Mouse (Mus musculus): Measurements from ENCODE around the gene Gpm6b. TPM values are rescaled to one million over a fixed set of nuclear protein-coding genes. Genes with fewer than 3 reads are reported as not detected.

The Gpm6b gene
- total and polyA plus RNA-seq, 3 experiments = 0.16 to 4.7 TPM; not detected in 1

DNA sequence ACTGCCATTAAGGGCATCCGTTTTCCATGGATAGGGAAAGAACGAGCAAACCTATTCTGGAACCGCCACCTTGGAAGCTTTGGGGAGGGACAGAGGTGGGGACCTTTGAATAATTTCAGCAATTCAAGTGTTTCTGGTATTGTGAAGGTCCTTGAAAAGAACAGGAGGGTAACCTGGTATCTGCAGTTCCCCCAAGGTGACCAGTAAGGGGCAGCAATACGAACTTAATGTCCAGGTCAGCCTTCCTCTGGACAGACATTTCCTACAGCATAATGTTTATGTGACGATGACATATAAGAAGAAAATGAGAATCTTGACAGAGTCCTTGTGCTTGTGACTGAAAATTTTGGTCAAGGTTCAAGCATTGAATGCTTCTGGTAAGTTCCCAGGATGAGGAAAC is 139.9 kb downstream of the Gpm6b start:
- DNase-seq (ENCODE audit: low spot score) (no peak), ATAC-seq (ENCODE audit: extremely low read depth, insufficient number of reproducible peaks, low FRiP score, poor library complexity, severe bottlenecking) (no peak)
- TF ChIP-seq TAL1 (conservative IDR thresholded peaks at IDR 0.05; ENCODE audit: low read depth, low read length) (no peak), GATA2 (IDR thresholded peaks at IDR 0.05; ENCODE audit: borderline replicate concordance, low read depth, low read length) (no peak), GATA1 (IDR thresholded peaks at IDR 0.05; ENCODE audit: borderline replicate concordance, low read length) (no peak), POLR2AphosphoS5 (IDR thresholded peaks at IDR 0.05; ENCODE audit: insufficient replicate concordance, low read depth, low read length) (no peak), CTCF (IDR thresholded peaks at IDR 0.05; ENCODE audit: low read depth, low read length) (no peak)
- Histone ChIP-seq H3K36me3 (replicated peaks) (no peaks in the 10 kb centered on the region), H3K4me1 (ENCODE audit: insufficient read depth, low read depth, low read length) (no peaks in the 10 kb centered on the region; the same call in 1 of the 2 replicates), H3K9me3 (replicated peaks) (no peaks in the 10 kb centered on the region), H3K4me3 (ENCODE audit: low read depth, low read length) (no peak overlapping the region), H3K27me3 (ENCODE audit: insufficient read depth, low read length) (no peaks in the 10 kb centered on the region)

DNA sequence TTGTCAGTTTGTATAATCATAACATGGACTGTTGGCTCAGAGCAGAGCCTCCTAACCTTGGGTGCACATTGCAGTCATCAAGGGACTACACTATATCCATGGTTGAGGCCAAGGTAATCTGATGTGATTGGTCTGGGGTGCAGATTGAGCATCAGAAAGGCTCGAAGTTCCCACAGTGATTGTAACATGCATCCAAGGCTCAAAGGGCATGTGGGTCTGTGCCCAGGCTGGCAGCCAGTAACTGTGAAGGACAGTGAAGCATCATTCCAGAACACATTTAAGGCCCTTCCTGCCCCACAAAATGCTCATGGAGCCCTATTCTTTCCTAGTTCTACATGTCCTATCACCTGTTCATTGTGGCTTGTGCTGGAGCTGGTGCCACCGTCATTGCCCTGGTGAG is 144.9 kb downstream of the Gpm6b start:
- TF ChIP-seq CTCF (IDR thresholded peaks at IDR 0.05; ENCODE audit: low read depth, low read length) (no peak), POLR2AphosphoS5 (IDR thresholded peaks at IDR 0.05; ENCODE audit: insufficient replicate concordance, low read depth, low read length) (no peak), TAL1 (conservative IDR thresholded peaks at IDR 0.05; ENCODE audit: low read depth, low read length) (no peak)
- no peak for ATAC-seq (ENCODE audit: extremely low read depth, insufficient number of reproducible peaks, low FRiP score, poor library complexity, severe bottlenecking)
- Histone ChIP-seq H3K36me3 (replicated peaks) (no peaks in the 10 kb centered on the region), H3K9me3 (replicated peaks) (no peaks in the 10 kb centered on the region), H3K27me3 (ENCODE audit: insufficient read depth, low read length) (no peaks in the 10 kb centered on the region), H3K4me3 (ENCODE audit: low read depth, low read length) (no peak overlapping the region), H3K4me1 (ENCODE audit: insufficient read depth, low read depth, low read length) (no peaks in the 10 kb centered on the region)
- no peak for DNase-seq (ENCODE audit: low spot score)

DNA sequence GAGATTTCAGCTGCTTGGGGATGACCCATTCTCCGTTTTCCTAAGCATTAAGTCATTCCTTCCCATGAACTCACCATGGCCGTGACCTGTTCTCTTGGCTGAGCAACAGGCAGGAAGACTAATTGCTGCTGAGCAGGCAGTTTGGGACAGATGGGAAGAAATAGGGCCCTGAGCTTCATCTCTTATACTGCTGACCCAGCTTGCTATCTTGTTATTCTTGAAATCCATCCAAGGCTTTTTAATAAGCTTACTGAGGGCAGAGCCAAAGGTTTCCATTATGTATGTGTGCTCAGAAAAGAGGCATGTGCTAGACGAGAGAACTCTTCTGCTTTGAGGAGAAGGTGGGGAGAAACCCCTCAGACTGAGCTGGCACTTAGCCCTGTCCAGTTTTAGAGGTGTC is 146.2 kb downstream of the Gpm6b start:
- peaks cover 3% of the 10 kb centered on the region for H3K36me3 ChIP-seq (replicated peaks)
- no peak for TF ChIP-seq TAL1 (conservative IDR thresholded peaks at IDR 0.05; ENCODE audit: low read depth, low read length)
- TF ChIP-seq POLR2AphosphoS5 (IDR thresholded peaks at IDR 0.05; ENCODE audit: insufficient replicate concordance, low read depth, low read length) = no peak
- no peak for TF ChIP-seq GATA1 (IDR thresholded peaks at IDR 0.05; ENCODE audit: borderline replicate concordance, low read length)
- no peak for TF ChIP-seq CTCF (IDR thresholded peaks at IDR 0.05; ENCODE audit: low read depth, low read length)
- TF ChIP-seq GATA2 (IDR thresholded peaks at IDR 0.05; ENCODE audit: borderline replicate concordance, low read depth, low read length) = no peak
- no peaks in the 10 kb centered on the region for H3K4me1 ChIP-seq (ENCODE audit: insufficient read depth, low read depth, low read length)
- H3K4me3 ChIP-seq (ENCODE audit: low read depth, low read length) = no peak overlapping the region
- no peaks in the 10 kb centered on the region for H3K9me3 ChIP-seq (replicated peaks)
- DNase-seq (ENCODE audit: low spot score) (no peak), ATAC-seq (ENCODE audit: extremely low read depth, insufficient number of reproducible peaks, low FRiP score, poor library complexity, severe bottlenecking) (no peak)
- no peaks in the 10 kb centered on the region for H3K27me3 ChIP-seq (ENCODE audit: insufficient read depth, low read length)

DNA sequence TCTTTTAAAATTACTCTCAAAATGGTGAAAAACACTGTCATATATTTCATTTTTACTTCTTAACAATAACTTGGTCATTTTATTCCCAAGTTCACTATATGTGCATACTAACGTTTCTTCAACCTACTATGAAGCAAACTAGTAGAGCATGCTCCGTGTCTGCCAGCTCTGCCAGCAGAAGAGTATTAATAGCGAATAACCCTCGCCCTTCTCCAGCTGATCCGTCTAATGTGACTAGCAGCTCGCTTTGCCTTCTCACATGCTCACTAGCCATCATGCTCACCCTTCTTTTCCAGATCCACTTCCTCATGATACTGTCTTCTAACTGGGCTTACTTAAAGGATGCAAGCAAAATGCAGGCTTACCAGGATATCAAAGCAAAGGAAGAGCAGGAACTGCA is 147.9 kb downstream of the Gpm6b start:
- no peaks in the 10 kb centered on the region for H3K4me1 ChIP-seq (ENCODE audit: insufficient read depth, low read depth, low read length)
- no peak overlapping the region for H3K4me3 ChIP-seq (ENCODE audit: low read depth, low read length)
- TF ChIP-seq CTCF (IDR thresholded peaks at IDR 0.05; ENCODE audit: low read depth, low read length) (no peak), POLR2AphosphoS5 (IDR thresholded peaks at IDR 0.05; ENCODE audit: insufficient replicate concordance, low read depth, low read length) (no peak), TAL1 (conservative IDR thresholded peaks at IDR 0.05; ENCODE audit: low read depth, low read length) (no peak), GATA2 (IDR thresholded peaks at IDR 0.05; ENCODE audit: borderline replicate concordance, low read depth, low read length) (no peak), GATA1 (IDR thresholded peaks at IDR 0.05; ENCODE audit: borderline replicate concordance, low read length) (no peak)
- ATAC-seq (ENCODE audit: extremely low read depth, insufficient number of reproducible peaks, low FRiP score, poor library complexity, severe bottlenecking) = no peak
- no peak for DNase-seq (ENCODE audit: low spot score)
- no peaks in the 10 kb centered on the region for H3K9me3 ChIP-seq (replicated peaks)
- no peaks in the 10 kb centered on the region for H3K27me3 ChIP-seq (ENCODE audit: insufficient read depth, low read length)
- H3K36me3 ChIP-seq (replicated peaks) = peaks cover 11% of the 10 kb centered on the region

DNA sequence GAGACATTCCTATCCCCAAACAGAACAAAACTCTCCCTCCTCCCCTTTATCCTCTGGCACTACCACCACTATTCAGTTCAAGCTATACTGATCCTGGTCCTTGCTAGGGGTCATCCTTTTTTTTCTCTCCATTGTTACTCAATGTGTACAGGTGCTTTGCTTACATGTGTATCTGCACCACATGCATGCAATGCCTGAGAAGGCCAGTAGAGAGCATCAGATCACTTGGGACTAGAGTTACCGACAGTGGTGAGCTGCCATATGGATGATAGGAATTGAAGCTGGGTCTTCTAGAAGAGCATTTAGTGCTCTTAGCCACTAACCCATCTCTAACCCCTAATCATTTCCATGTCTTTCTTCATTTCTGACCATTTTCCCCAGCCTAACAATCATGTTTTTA is 155.0 kb downstream of the Gpm6b start:
- H3K9me3 ChIP-seq (replicated peaks) = no peaks in the 10 kb centered on the region
- no peak for ATAC-seq (ENCODE audit: extremely low read depth, insufficient number of reproducible peaks, low FRiP score, poor library complexity, severe bottlenecking)
- H3K4me1 ChIP-seq (ENCODE audit: insufficient read depth, low read depth, low read length) = no peaks in the 10 kb centered on the region
- peaks cover 26% of the 10 kb centered on the region for H3K36me3 ChIP-seq (replicated peaks)
- DNase-seq (ENCODE audit: low spot score) = no peak
- TF ChIP-seq TAL1 (conservative IDR thresholded peaks at IDR 0.05; ENCODE audit: low read depth, low read length) (no peak), GATA1 (IDR thresholded peaks at IDR 0.05; ENCODE audit: borderline replicate concordance, low read length) (no peak), CTCF (IDR thresholded peaks at IDR 0.05; ENCODE audit: low read depth, low read length) (no peak), GATA2 (IDR thresholded peaks at IDR 0.05; ENCODE audit: borderline replicate concordance, low read depth, low read length) (no peak), POLR2AphosphoS5 (IDR thresholded peaks at IDR 0.05; ENCODE audit: insufficient replicate concordance, low read depth, low read length) (no peak)
- H3K4me3 ChIP-seq (ENCODE audit: low read depth, low read length) = no peak overlapping the region
- H3K27me3 ChIP-seq (ENCODE audit: insufficient read depth, low read length) = no peaks in the 10 kb centered on the region

DNA sequence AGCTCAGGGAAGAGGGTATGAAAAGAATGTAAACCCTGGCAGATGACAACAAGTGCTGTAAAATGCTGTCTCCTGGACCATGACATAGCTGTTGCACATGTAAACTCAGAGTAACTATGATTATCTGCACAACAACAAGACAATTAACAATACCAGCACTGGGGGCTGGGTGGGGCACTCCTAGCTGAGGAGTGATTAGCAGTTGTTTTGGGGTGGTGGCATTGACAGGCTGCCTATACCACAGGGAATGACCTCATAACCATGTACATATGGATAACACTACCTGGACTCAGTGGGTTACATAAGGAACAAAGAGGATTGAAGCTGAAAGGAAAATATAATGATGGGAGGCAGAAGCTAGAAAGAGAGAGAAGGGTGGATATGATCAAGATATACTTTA is 169.2 kb downstream of the Gpm6b start:
- DNase-seq (ENCODE audit: low spot score) (no peak), ATAC-seq (ENCODE audit: extremely low read depth, insufficient number of reproducible peaks, low FRiP score, poor library complexity, severe bottlenecking) (no peak)
- H3K36me3 ChIP-seq (replicated peaks) = peaks cover 61% of the 10 kb centered on the region
- H3K9me3 ChIP-seq (replicated peaks) = no peaks in the 10 kb centered on the region
- no peaks in the 10 kb centered on the region for H3K4me1 ChIP-seq (ENCODE audit: insufficient read depth, low read depth, low read length)
- TF ChIP-seq GATA1 (IDR thresholded peaks at IDR 0.05; ENCODE audit: borderline replicate concordance, low read length) (no peak), GATA2 (IDR thresholded peaks at IDR 0.05; ENCODE audit: borderline replicate concordance, low read depth, low read length) (no peak), TAL1 (conservative IDR thresholded peaks at IDR 0.05; ENCODE audit: low read depth, low read length) (no peak), CTCF (IDR thresholded peaks at IDR 0.05; ENCODE audit: low read depth, low read length) (no peak), POLR2AphosphoS5 (IDR thresholded peaks at IDR 0.05; ENCODE audit: insufficient replicate concordance, low read depth, low read length) (no peak)
- no peaks in the 10 kb centered on the region for H3K27me3 ChIP-seq (ENCODE audit: insufficient read depth, low read length)
- no peak overlapping the region for H3K4me3 ChIP-seq (ENCODE audit: low read depth, low read length)

DNA sequence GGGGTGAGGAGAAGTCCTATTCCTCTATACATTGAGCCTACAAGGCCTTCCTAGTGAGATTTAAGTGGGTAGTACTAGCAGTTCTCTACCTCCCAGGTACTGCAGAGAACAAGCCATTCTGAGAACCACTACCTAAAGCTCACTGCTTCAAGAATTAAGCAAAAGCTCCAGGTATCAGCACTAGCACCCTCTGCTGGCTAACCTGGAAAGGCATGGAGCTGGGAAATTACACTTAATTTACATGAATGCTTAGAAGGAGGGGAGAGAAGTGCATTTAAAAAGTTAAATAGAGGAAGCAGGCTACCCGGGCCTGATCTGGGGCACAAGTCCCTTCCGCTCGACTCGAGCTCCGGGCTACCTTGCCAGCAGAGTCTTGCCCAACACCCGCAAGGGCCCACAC is 177.5 kb downstream of the Gpm6b start:
- ATAC-seq (ENCODE audit: extremely low read depth, insufficient number of reproducible peaks, low FRiP score, poor library complexity, severe bottlenecking) (no peak), DNase-seq (ENCODE audit: low spot score) (no peak)
- Histone ChIP-seq H3K9me3 (replicated peaks) (no peaks in the 10 kb centered on the region), H3K27me3 (ENCODE audit: insufficient read depth, low read length) (no peaks in the 10 kb centered on the region), H3K36me3 (replicated peaks) (peaks cover 18% of the 10 kb centered on the region), H3K4me3 (ENCODE audit: low read depth, low read length) (no peak overlapping the region), H3K4me1 (ENCODE audit: insufficient read depth, low read depth, low read length) (no peaks in the 10 kb centered on the region)
- TF ChIP-seq GATA2 (IDR thresholded peaks at IDR 0.05; ENCODE audit: borderline replicate concordance, low read depth, low read length) (no peak), TAL1 (conservative IDR thresholded peaks at IDR 0.05; ENCODE audit: low read depth, low read length) (no peak), GATA1 (IDR thresholded peaks at IDR 0.05; ENCODE audit: borderline replicate concordance, low read length) (no peak), POLR2AphosphoS5 (IDR thresholded peaks at IDR 0.05; ENCODE audit: insufficient replicate concordance, low read depth, low read length) (no peak), CTCF (IDR thresholded peaks at IDR 0.05; ENCODE audit: low read depth, low read length) (no peak)
